Comparison of ENCODE assay signal across 7 mouse cellular contexts in genomic region chr4:108999999-109000950, GRCm38 (mm10). TPM values are rescaled to one million over a fixed set of nuclear protein-coding genes. Genes with fewer than 3 reads are reported as not detected.
DNase-seq lines count a peak whose midpoint lies in the region; ATAC-seq lines count a peak whose summit lies in the region.

TSS of gene Nrd1 (plus strand) at chr4:109000655.

- no peaks in the 10 kb centered on the region for H3K27me3 ChIP-seq in embryonic facial prominence, embryonic 11.5 days (ENCODE audit: control insufficient read depth, insufficient read depth, low read length)
- no peaks in the 10 kb centered on the region for H3K27me3 ChIP-seq in limb, embryonic 10.5 days (ENCODE audit: low read depth, poor library complexity, severe bottlenecking)
- no peaks in the 10 kb centered on the region; the same call in 1 of the 2 replicates for H3K27me3 ChIP-seq in midbrain, embryonic 13.5 days

- peak within 1 kb of the TSS; percentile 72 for H3K4me3 ChIP-seq in embryonic facial prominence, embryonic 11.5 days (ENCODE audit: low read depth, low read length)
- H3K4me3 ChIP-seq in limb, embryonic 10.5 days = peak within 1 kb of the TSS; percentile 89
- peak within 1 kb of the TSS; percentile 90 for H3K4me3 ChIP-seq in midbrain, embryonic 13.5 days (replicated peaks)

- under 1% methylated on average over 58 of the region's 58 CpGs for WGBS in embryonic facial prominence, embryonic 11.5 days
- WGBS in limb, embryonic 10.5 days = under 1% methylated on average over 58 of the region's 58 CpGs
- under 1% methylated on average over 57 of the region's 58 CpGs for WGBS in midbrain, embryonic 13.5 days

- H3K27ac ChIP-seq in embryonic facial prominence, embryonic 11.5 days (replicated peaks; ENCODE audit: low read depth, low read length) = peak within 1 kb of the TSS; percentile 63
- H3K27ac ChIP-seq in limb, embryonic 10.5 days = peak within 1 kb of the TSS; percentile 91
- H3K27ac ChIP-seq in midbrain, embryonic 13.5 days = peak within 1 kb of the TSS; percentile 88

- peak; percentile 99 for ATAC-seq in embryonic facial prominence, embryonic 11.5 days (replicated peaks; ENCODE audit: insufficient number of reproducible peaks, low FRiP score, low TSS enrichment, low read depth)
- ATAC-seq in granulocyte monocyte progenitor cell, adult 5-6 weeks (replicated peaks; ENCODE audit: poor library complexity, severe bottlenecking) = peak; percentile 94
- ATAC-seq in midbrain, embryonic 13.5 days = peak; percentile 99

- peak within 1 kb of the TSS; percentile 55 for H3K4me2 ChIP-seq in embryonic facial prominence, embryonic 11.5 days (ENCODE audit: low read depth, low read length)
- H3K4me2 ChIP-seq in midbrain, embryonic 13.5 days (replicated peaks) = peak within 1 kb of the TSS; percentile 82

- peak; percentile 99 for DNase-seq in adrenal gland, postnatal 14 days
- peak; percentile 99 for DNase-seq in embryonic facial prominence, embryonic 11.5 days (ENCODE audit: low spot score)
- DNase-seq in kidney, adult 11 months = peak; percentile 99
- peak; percentile 95 for DNase-seq in limb, embryonic 10.5 days (ENCODE audit: low spot score)
- peak; percentile 99 for DNase-seq in spleen, adult 12 weeks (ENCODE audit: low spot score)

- H3K9ac ChIP-seq in embryonic facial prominence, embryonic 11.5 days (replicated peaks; ENCODE audit: low read length) = peak within 1 kb of the TSS; percentile 75
- peak within 1 kb of the TSS; percentile 91 for H3K9ac ChIP-seq in midbrain, embryonic 13.5 days (replicated peaks)

- H3K36me3 ChIP-seq in embryonic facial prominence, embryonic 11.5 days (replicated peaks; ENCODE audit: control insufficient read depth, insufficient read depth, low read depth, low read length) = no peaks in the 10 kb centered on the region
- H3K36me3 ChIP-seq in limb, embryonic 10.5 days = peaks cover 20% of the 10 kb centered on the region
- 0 out of 2 replicates have a peak, but pooled peaks cover 5% of the 10 kb centered on the region for H3K36me3 ChIP-seq in midbrain, embryonic 13.5 days

- H3K4me1 ChIP-seq in embryonic facial prominence, embryonic 11.5 days (ENCODE audit: control insufficient read depth, insufficient read depth, low read length) = no peaks in the 10 kb centered on the region
- peaks cover 15% of the 10 kb centered on the region for H3K4me1 ChIP-seq in limb, embryonic 10.5 days
- H3K4me1 ChIP-seq in midbrain, embryonic 13.5 days (replicated peaks) = peaks cover 34% of the 10 kb centered on the region

- no peaks in the 10 kb centered on the region for H3K9me3 ChIP-seq in embryonic facial prominence, embryonic 11.5 days (replicated peaks; ENCODE audit: control insufficient read depth, low read length)
- H3K9me3 ChIP-seq in limb, embryonic 10.5 days (replicated peaks) = no peaks in the 10 kb centered on the region
- no peaks in the 10 kb centered on the region for H3K9me3 ChIP-seq in midbrain, embryonic 13.5 days

RNA-seq across cellular contexts. Expression of gene Nrd1, which starts in this region (rescaled TPM):
- total RNA-seq in adrenal gland, postnatal 14 days (2021) = 105 and 108 TPM in 2 replicates
- polyA plus RNA-seq in embryonic facial prominence, embryonic 11.5 days (2014; fragmentation: Nextera tagmentation; extraction: Ambion mirVana) = 56.4 and 66.3 TPM in 2 replicates
- 101 and 106 TPM in 2 replicates for total RNA-seq in granulocyte monocyte progenitor cell, adult 5-6 weeks (2014; fragmentation: Nextera tagmentation)
- total RNA-seq in granulocyte monocyte progenitor cell, adult 5-6 weeks (2017) = 88.4 and 119 TPM in 2 replicates
- polyA plus RNA-seq in limb, embryonic 10.5 days (2016; fragmentation: Nextera tagmentation; extraction: Ambion mirVana) = 70.1 and 77.0 TPM in 2 replicates
- polyA plus RNA-seq in midbrain, embryonic 13.5 days (2015; fragmentation: Nextera tagmentation; extraction: Ambion mirVana) = 85.2 and 89.7 TPM in 2 replicates

Comparison
In these comparisons a context has a peak if more than half of its experiments do, and no peak if none do; other contexts are left out.
1. Peak in every context shown above with its lines: DNase-seq, ATAC-seq, H3K4me3 ChIP-seq and H3K27ac ChIP-seq.